Mouse (Mus musculus) kidney, embryonic 15.5 days (tissue): ENCODE results near the gene Gm7257. TPM values are rescaled to one million over a fixed set of nuclear protein-coding genes. Genes with fewer than 3 reads are reported as not detected.

Experiments used
- ATAC-seq: fragments of 200-750 bp; cut with Nextera tagmentation; replicated peaks from 2 replicates; pipeline ENCODE4 v1.8.0; 2017; ENCODE audit warnings: moderate TSS enrichment; ENCODE audit not compliant: low FRiP score
- H3K27ac ChIP-seq: fragments of 300-500 bp; sonication (generic); 2 replicates; pipeline ENCODE4 v1.5.1; 2015; ENCODE audit warnings: mild to moderate bottlenecking, inconsistent platforms
- H3K27me3 ChIP-seq: fragments of 300-500 bp; sonication (generic); 2 replicates; pipeline ENCODE4 v1.6.1; 2015; ENCODE audit warnings: inconsistent platforms
- H3K36me3 ChIP-seq: fragments of 300-500 bp; sonication (generic); 2 replicates; pipeline ENCODE4 v1.6.1; 2015; ENCODE audit warnings: inconsistent platforms
- H3K4me1 ChIP-seq: fragments of 300-500 bp; sonication (generic); 2 replicates; pipeline ENCODE4 v1.6.1; 2015; ENCODE audit warnings: inconsistent platforms
- H3K4me2 ChIP-seq: fragments of 300-500 bp; sonication (generic); 2 replicates; pipeline ENCODE4 v1.6.1; 2015; ENCODE audit warnings: moderate library complexity, mild to moderate bottlenecking, inconsistent platforms
- H3K4me3 ChIP-seq: fragments of 300-500 bp; sonication (generic); replicated peaks from 2 replicates; pipeline ENCODE4 v1.5.1; 2015; ENCODE audit warnings: mild to moderate bottlenecking, inconsistent platforms
- H3K9ac ChIP-seq: fragments of 300-500 bp; sonication (generic); 2 replicates; pipeline ENCODE4 v1.6.1; 2015; ENCODE audit warnings: mild to moderate bottlenecking, inconsistent platforms
- H3K9me3 ChIP-seq: fragments of 300-500 bp; sonication (generic); replicated peaks from 2 replicates; pipeline ENCODE4 v1.6.1; 2016; ENCODE audit warnings: inconsistent platforms
- WGBS: fragments of 180-500 bp; shearing (Covaris S2); methylation state at CpG from one replicate; pipeline ENCODE4 v1.1.7; 2015; ENCODE audit warnings: mixed read lengths; 5-methylcytosine and 5-hydroxymethylcytosine counted together
- polyA plus RNA-seq: library from polyadenylated mRNA; unstranded; fragments of >200 nt; fragmentation: Nextera tagmentation; extraction: Ambion mirVana; gene quantifications from 2 replicates; pipeline ENCODE4 v1.2.1, GENCODE M21; 2015

The Gm7257 gene
- not detected in 2 replicates for polyA plus RNA-seq

DNA sequence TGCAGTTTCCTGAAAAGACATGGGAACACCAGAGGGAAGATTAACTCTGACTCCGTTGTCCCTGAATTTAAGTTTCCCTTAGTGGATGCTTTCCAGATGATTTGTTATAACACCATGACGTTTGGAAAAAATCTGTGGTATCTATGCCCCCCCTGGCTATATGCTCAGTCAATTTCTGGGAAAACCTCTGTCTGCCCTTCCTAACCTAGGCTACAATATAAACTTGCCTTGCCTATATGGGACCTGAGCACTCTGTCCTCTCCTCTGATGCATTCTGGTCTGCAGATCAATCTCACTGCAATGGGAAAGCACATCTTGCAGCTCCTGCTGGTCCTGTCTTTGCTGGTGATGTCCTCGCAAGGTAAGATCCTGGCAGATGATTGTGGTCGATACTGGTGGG is at the start of gene Gm7257:
Gm7257 (plus strand) TSS at position 301 of the 400 bp plus-strand sequence.
- no peaks in the 10 kb centered on the region for H3K4me1 ChIP-seq
- H3K4me3 ChIP-seq: no peak within 1 kb of the TSS
- no peaks in the 10 kb centered on the region for H3K27me3 ChIP-seq
- H3K4me2 ChIP-seq: no peak within 1 kb of the TSS
- WGBS: 75% methylated on average over 4 of the region's 4 CpGs
- H3K9me3 ChIP-seq: no peaks in the 10 kb centered on the region
- ATAC-seq: no peak
- no peaks in the 10 kb centered on the region for H3K36me3 ChIP-seq
- H3K9ac ChIP-seq: no peak within 1 kb of the TSS
- no peak within 1 kb of the TSS for H3K27ac ChIP-seq

- 54% methylated on average over 2 of the region's 2 CpGs for WGBS
- no peak for ATAC-seq
- peaks cover 5% of the 10 kb centered on the region for H3K9me3 ChIP-seq
- no peak overlapping the region for H3K27ac ChIP-seq
- no peak overlapping the region for H3K4me2 ChIP-seq
- H3K27me3 ChIP-seq: no peaks in the 10 kb centered on the region
- no peaks in the 10 kb centered on the region for H3K4me1 ChIP-seq
- H3K4me3 ChIP-seq: no peak overlapping the region
- no peaks in the 10 kb centered on the region for H3K36me3 ChIP-seq
- no peak overlapping the region for H3K9ac ChIP-seq
Measured at GRCm38 (mm10) chr9:36402991-36403390, 28.7 kb upstream of the Gm7257 start.

- Histone ChIP-seq H3K4me1 (no peaks in the 10 kb centered on the region), H3K27me3 (no peaks in the 10 kb centered on the region), H3K4me2 (no peak overlapping the region), H3K4me3 (no peak overlapping the region), H3K9ac (no peak overlapping the region), H3K27ac (no peak overlapping the region), H3K36me3 (no peaks in the 10 kb centered on the region), H3K9me3 (no peaks in the 10 kb centered on the region)
- no peak for ATAC-seq
- 38% methylated on average over 2 of the region's 2 CpGs for WGBS
Measured at GRCm38 (mm10) chr9:36435051-36435764, 3.5 kb downstream of the Gm7257 start.

DNA sequence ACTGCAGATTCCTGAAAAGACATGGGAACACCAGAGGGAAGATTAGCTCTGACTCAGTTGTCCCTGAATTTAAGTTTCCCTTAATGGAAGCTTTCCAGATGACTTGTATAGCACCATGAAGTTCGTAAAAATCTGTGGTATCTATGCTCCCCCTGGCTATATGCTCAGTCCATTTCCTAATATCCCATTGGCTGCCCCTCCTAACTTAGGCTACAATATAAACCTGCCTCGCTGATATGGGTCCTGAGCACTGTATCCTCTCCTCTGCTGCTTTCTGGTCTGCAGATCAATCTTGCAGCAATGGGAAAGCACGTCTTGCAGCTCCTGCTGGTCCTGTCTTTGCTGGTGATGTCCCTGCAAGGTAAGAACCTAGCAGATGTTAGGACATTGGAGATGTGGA is 43.7 kb downstream of the Gm7257 start, which contains the start of gene Gm9513:
Gm9513 (plus strand) TSS at position 301 of the 400 bp plus-strand sequence.
- Histone ChIP-seq H3K36me3 (no peaks in the 10 kb centered on the region), H3K4me2 (no peak within 1 kb of the TSS), H3K27me3 (no peaks in the 10 kb centered on the region), H3K9me3 (0 out of 2 replicates have a peak, but pooled peaks cover 5% of the 10 kb centered on the region), H3K9ac (no peak within 1 kb of the TSS), H3K27ac (no peak within 1 kb of the TSS), H3K4me1 (no peaks in the 10 kb centered on the region), H3K4me3 (no peak within 1 kb of the TSS)
- 66% methylated on average over 3 of the region's 3 CpGs for WGBS
- no peak for ATAC-seq

Other genes with a start within 250 kb of the Gm7257 start
- not detected in 2 replicates for gene Gm9513, start 43.8 kb downstream of the Gm7257 start, polyA plus RNA-seq
- gene Gm5615, start 110.1 kb downstream of the Gm7257 start, polyA plus RNA-seq: not detected in 2 replicates
- not detected in 2 replicates for gene Gm17689, start 150.8 kb downstream of the Gm7257 start, polyA plus RNA-seq
- not detected in 2 replicates for gene A630095E13Rik, start 211.5 kb downstream of the Gm7257 start, polyA plus RNA-seq